Mouse (Mus musculus): ENCODE results near the gene Ext2. TPM values are rescaled to one million over a fixed set of nuclear protein-coding genes. Genes with fewer than 3 reads are reported as not detected.

The Ext2 gene
- polyA plus RNA-seq, 1 experiment from 2014 or later = 70.8 TPM

GRCm38 (mm10) chr2:93776267-93777055, 45.9 kb downstream of the Ext2 start:
- no peak for ATAC-seq (ENCODE audit: insufficient number of reproducible peaks, insufficient read depth, low FRiP score, low read depth)
- H3K4me1 ChIP-seq (ENCODE audit: control insufficient read depth in 2 of 2, insufficient read depth in 2 of 2, low read length in 2 of 2) = peaks cover 33 to 41% of the 10 kb centered on the region in 2 experiments
- H3K9ac ChIP-seq (ENCODE audit: low read length) = no peak overlapping the region
- H3K4me3 ChIP-seq (ENCODE audit: control insufficient read depth in 1 of 2, insufficient read depth in 1 of 2, low read depth in 1 of 2, low read length in 2 of 2) = no peak overlapping the region
- 88% methylated on average over 7 of the region's 7 CpGs for WGBS
- no peak overlapping the region for H3K4me2 ChIP-seq (ENCODE audit: low read length)
- no peak overlapping the region for H3K27ac ChIP-seq (replicated peaks in 1 of 2; ENCODE audit: control insufficient read depth in 1 of 2, insufficient read depth in 1 of 2, low read depth in 2 of 2, low read length in 2 of 2)
- peaks cover 4% of the 10 kb centered on the region; the same call in 1 of the 2 replicates for H3K36me3 ChIP-seq (ENCODE audit: control insufficient read depth, insufficient read depth, low read length)
- H3K9me3 ChIP-seq (ENCODE audit: control insufficient read depth, low read length) = no peaks in the 10 kb centered on the region
- H3K27me3 ChIP-seq (ENCODE audit: control insufficient read depth, insufficient read depth, low read length) = no peaks in the 10 kb centered on the region

GRCm38 (mm10) chr2:93775431-93775830, 46.9 kb downstream of the Ext2 start:
- Histone ChIP-seq H3K4me1 (ENCODE audit: control insufficient read depth in 2 of 2, insufficient read depth in 2 of 2, low read length in 2 of 2) (peaks cover 36 to 46% of the 10 kb centered on the region in 2 experiments), H3K9me3 (ENCODE audit: control insufficient read depth, low read length) (no peaks in the 10 kb centered on the region), H3K27me3 (ENCODE audit: control insufficient read depth, insufficient read depth, low read length) (no peaks in the 10 kb centered on the region), H3K4me2 (ENCODE audit: low read length) (no peak overlapping the region), H3K27ac (replicated peaks in 1 of 2; ENCODE audit: control insufficient read depth in 1 of 2, insufficient read depth in 1 of 2, low read depth in 2 of 2, low read length in 2 of 2) (no peak overlapping the region), H3K36me3 (ENCODE audit: control insufficient read depth, insufficient read depth, low read length) (0 out of 2 replicates have a peak, but pooled peaks cover under 1% of the 10 kb centered on the region), H3K4me3 (ENCODE audit: control insufficient read depth in 1 of 2, insufficient read depth in 1 of 2, low read depth in 1 of 2, low read length in 2 of 2) (no peak overlapping the region), H3K9ac (ENCODE audit: low read length) (no peak overlapping the region)
- WGBS = 31% methylated on average over 4 of the region's 4 CpGs
- no peak for ATAC-seq (ENCODE audit: insufficient number of reproducible peaks, insufficient read depth, low FRiP score, low read depth)

- 44% methylated on average over 5 of the region's 5 CpGs for WGBS
- Histone ChIP-seq H3K4me1 (ENCODE audit: control insufficient read depth in 2 of 2, insufficient read depth in 2 of 2, low read length in 2 of 2) (peaks cover 35 to 44% of the 10 kb centered on the region in 2 experiments), H3K4me2 (ENCODE audit: low read length) (no peak overlapping the region), H3K27ac (replicated peaks in 1 of 2; ENCODE audit: control insufficient read depth in 1 of 2, insufficient read depth in 1 of 2, low read depth in 2 of 2, low read length in 2 of 2) (no peak overlapping the region), H3K4me3 (ENCODE audit: control insufficient read depth in 1 of 2, insufficient read depth in 1 of 2, low read depth in 1 of 2, low read length in 2 of 2) (no peak overlapping the region), H3K9ac (ENCODE audit: low read length) (no peak overlapping the region), H3K9me3 (ENCODE audit: control insufficient read depth, low read length) (no peaks in the 10 kb centered on the region), H3K27me3 (ENCODE audit: control insufficient read depth, insufficient read depth, low read length) (no peaks in the 10 kb centered on the region), H3K36me3 (ENCODE audit: control insufficient read depth, insufficient read depth, low read length) (no peaks in the 10 kb centered on the region)
- ATAC-seq (ENCODE audit: insufficient number of reproducible peaks, insufficient read depth, low FRiP score, low read depth) = no peak
Measured at GRCm38 (mm10) chr2:93774946-93775345, 47.4 kb downstream of the Ext2 start.

- 0 out of 4 replicates have a peak overlapping the region, but pooled peaks of 1 of the 2 experiments have one; percentile 10 for H3K27ac ChIP-seq (replicated peaks in 1 of 2; ENCODE audit: control insufficient read depth in 1 of 2, insufficient read depth in 1 of 2, low read depth in 2 of 2, low read length in 2 of 2)
- H3K36me3 ChIP-seq (ENCODE audit: control insufficient read depth, insufficient read depth, low read length) = peaks cover 9% of the 10 kb centered on the region; the same call in 1 of the 2 replicates
- no peak overlapping the region for H3K9ac ChIP-seq (ENCODE audit: low read length)
- ATAC-seq (ENCODE audit: insufficient number of reproducible peaks, insufficient read depth, low FRiP score, low read depth) = no peak
- no peaks in the 10 kb centered on the region for H3K9me3 ChIP-seq (ENCODE audit: control insufficient read depth, low read length)
- no peaks in the 10 kb centered on the region for H3K27me3 ChIP-seq (ENCODE audit: control insufficient read depth, insufficient read depth, low read length)
- H3K4me2 ChIP-seq (ENCODE audit: low read length) = no peak overlapping the region
- no peak overlapping the region for H3K4me3 ChIP-seq (ENCODE audit: control insufficient read depth in 1 of 2, insufficient read depth in 1 of 2, low read depth in 1 of 2, low read length in 2 of 2)
- H3K4me1 ChIP-seq (ENCODE audit: control insufficient read depth in 2 of 2, insufficient read depth in 2 of 2, low read length in 2 of 2) = peaks cover 24 to 36% of the 10 kb centered on the region in 2 experiments
- WGBS = 51% methylated on average over 4 of the region's 4 CpGs
Measured at GRCm38 (mm10) chr2:93772765-93773085, 49.6 kb downstream of the Ext2 start.

- WGBS = 47% methylated on average over 16 of the region's 16 CpGs
- Histone ChIP-seq H3K9me3 (ENCODE audit: control insufficient read depth, low read length) (no peaks in the 10 kb centered on the region), H3K27me3 (ENCODE audit: control insufficient read depth, insufficient read depth, low read length) (no peaks in the 10 kb centered on the region), H3K27ac (replicated peaks in 1 of 2; ENCODE audit: control insufficient read depth in 1 of 2, insufficient read depth in 1 of 2, low read depth in 2 of 2, low read length in 2 of 2) (0 out of 4 replicates have a peak overlapping the region, but pooled peaks of 1 of the 2 experiments have one; percentile 10), H3K36me3 (ENCODE audit: control insufficient read depth, insufficient read depth, low read length) (peaks cover 9% of the 10 kb centered on the region; the same call in 1 of the 2 replicates), H3K4me1 (ENCODE audit: control insufficient read depth in 2 of 2, insufficient read depth in 2 of 2, low read length in 2 of 2) (peaks cover 24 to 36% of the 10 kb centered on the region in 2 experiments), H3K9ac (ENCODE audit: low read length) (no peak overlapping the region), H3K4me3 (ENCODE audit: control insufficient read depth in 1 of 2, insufficient read depth in 1 of 2, low read depth in 1 of 2, low read length in 2 of 2) (no peak overlapping the region), H3K4me2 (ENCODE audit: low read length) (no peak overlapping the region)
- 0 out of 2 replicates have a peak, but pooled peaks have one; percentile 16 for ATAC-seq (ENCODE audit: insufficient number of reproducible peaks, insufficient read depth, low FRiP score, low read depth)
Measured at GRCm38 (mm10) chr2:93772054-93772764, 50.2 kb downstream of the Ext2 start.

- H3K4me3 ChIP-seq (ENCODE audit: control insufficient read depth in 1 of 2, insufficient read depth in 1 of 2, low read depth in 1 of 2, low read length in 2 of 2) = no peak overlapping the region
- peaks cover 22 to 35% of the 10 kb centered on the region in 2 experiments for H3K4me1 ChIP-seq (ENCODE audit: control insufficient read depth in 2 of 2, insufficient read depth in 2 of 2, low read length in 2 of 2)
- peaks cover 14% of the 10 kb centered on the region for H3K36me3 ChIP-seq (ENCODE audit: control insufficient read depth, insufficient read depth, low read length)
- 39% methylated on average over 4 of the region's 4 CpGs for WGBS
- peak overlapping the region; percentile 27; the same call in 1 of the 2 replicates for H3K9ac ChIP-seq (ENCODE audit: low read length)
- H3K4me2 ChIP-seq (ENCODE audit: low read length) = no peak overlapping the region
- H3K9me3 ChIP-seq (ENCODE audit: control insufficient read depth, low read length) = no peaks in the 10 kb centered on the region
- H3K27ac ChIP-seq (replicated peaks in 1 of 2; ENCODE audit: control insufficient read depth in 1 of 2, insufficient read depth in 1 of 2, low read depth in 2 of 2, low read length in 2 of 2) = peak overlapping the region; percentile 55 to 68; a peak in 3 of 4 replicates
- no peak for ATAC-seq (ENCODE audit: insufficient number of reproducible peaks, insufficient read depth, low FRiP score, low read depth)
- H3K27me3 ChIP-seq (ENCODE audit: control insufficient read depth, insufficient read depth, low read length) = no peaks in the 10 kb centered on the region
Measured at GRCm38 (mm10) chr2:93770895-93771294, 51.5 kb downstream of the Ext2 start.

- Histone ChIP-seq H3K4me1 (ENCODE audit: control insufficient read depth in 2 of 2, insufficient read depth in 2 of 2, low read length in 2 of 2) (peaks cover 13 to 25% of the 10 kb centered on the region in 2 experiments), H3K4me3 (ENCODE audit: control insufficient read depth in 1 of 2, insufficient read depth in 1 of 2, low read depth in 1 of 2, low read length in 2 of 2) (no peak overlapping the region), H3K27me3 (ENCODE audit: control insufficient read depth, insufficient read depth, low read length) (no peaks in the 10 kb centered on the region), H3K27ac (replicated peaks in 1 of 2; ENCODE audit: control insufficient read depth in 1 of 2, insufficient read depth in 1 of 2, low read depth in 2 of 2, low read length in 2 of 2) (no peak overlapping the region), H3K36me3 (ENCODE audit: control insufficient read depth, insufficient read depth, low read length) (peaks cover 14% of the 10 kb centered on the region), H3K9ac (ENCODE audit: low read length) (no peak overlapping the region), H3K4me2 (ENCODE audit: low read length) (no peak overlapping the region), H3K9me3 (ENCODE audit: control insufficient read depth, low read length) (no peaks in the 10 kb centered on the region)
- WGBS = 74% methylated on average over 6 of the region's 6 CpGs
- ATAC-seq (ENCODE audit: insufficient number of reproducible peaks, insufficient read depth, low FRiP score, low read depth) = no peak
Measured at GRCm38 (mm10) chr2:93769875-93770274, 52.5 kb downstream of the Ext2 start.
